Mouse (Mus musculus): ENCODE data around the gene Gm4763. TPM values are rescaled to one million over a fixed set of nuclear protein-coding genes. Genes with fewer than 3 reads are reported as not detected.
"Not testable (repeated sequence)": the region's sequence is repeated elsewhere in the genome, so short reads cannot be mapped to it uniquely, and the experiment has no call there.

The Gm4763 gene
- polyA plus RNA-seq (2015; fragmentation: Nextera tagmentation; extraction: Ambion mirVana), result not detected in 2 replicates

GRCm38 (mm10) chr7:24726808-24727207, at the start of gene Gm4763:
TSS of gene Gm4763 (minus strand) at chr7:24726908.
- H3K4me2 ChIP-seq; H3K9ac ChIP-seq; H3K9me3 ChIP-seq (replicated peaks); H3K27me3 ChIP-seq; H3K27ac ChIP-seq; H3K36me3 ChIP-seq (ENCODE audit: poor library complexity, severe bottlenecking); ATAC-seq; H3K4me3 ChIP-seq; H3K4me1 ChIP-seq: not testable (repeated sequence)
- 96% methylated on average over 11 of the region's 11 CpGs for WGBS

- Histone ChIP-seq H3K36me3 (ENCODE audit: poor library complexity, severe bottlenecking) (no peaks in the 10 kb centered on the region), H3K4me1 (no peaks in the 10 kb centered on the region), H3K9ac (no peak overlapping the region), H3K9me3 (replicated peaks) (no peaks in the 10 kb centered on the region), H3K27ac (no peak overlapping the region), H3K27me3 (no peaks in the 10 kb centered on the region), H3K4me2 (no peak overlapping the region), H3K4me3 (no peak overlapping the region)
- ATAC-seq, result no peak
- WGBS, result 71% methylated on average over 2 of the region's 2 CpGs
Observed at GRCm38 (mm10) chr7:24776145-24776544, 49.4 kb upstream of the Gm4763 start.

- no peaks in the 10 kb centered on the region for H3K9me3 ChIP-seq (replicated peaks)
- no peak overlapping the region for H3K27ac ChIP-seq
- no peak for ATAC-seq
- no peaks in the 10 kb centered on the region for H3K36me3 ChIP-seq (ENCODE audit: poor library complexity, severe bottlenecking)
- H3K9ac ChIP-seq, result no peak overlapping the region
- H3K4me2 ChIP-seq, result no peak overlapping the region
- H3K27me3 ChIP-seq, result no peaks in the 10 kb centered on the region
- no peak overlapping the region for H3K4me3 ChIP-seq
- H3K4me1 ChIP-seq, result no peaks in the 10 kb centered on the region
- WGBS, result 69% methylated on average over 3 of the region's 3 CpGs
Observed at GRCm38 (mm10) chr7:24773942-24774535, 47.3 kb upstream of the Gm4763 start.

- no peaks in the 10 kb centered on the region for H3K4me1 ChIP-seq
- H3K27me3 ChIP-seq, result no peaks in the 10 kb centered on the region; the same call in 1 of the 2 replicates
- H3K36me3 ChIP-seq (ENCODE audit: poor library complexity, severe bottlenecking), result no peaks in the 10 kb centered on the region
- H3K9me3 ChIP-seq (replicated peaks), result no peaks in the 10 kb centered on the region
- H3K27ac ChIP-seq, result no peak overlapping the region
- H3K9ac ChIP-seq, result no peak overlapping the region
- no peak for ATAC-seq
- H3K4me2 ChIP-seq, result no peak overlapping the region
- H3K4me3 ChIP-seq, result no peak overlapping the region
Observed at GRCm38 (mm10) chr7:24771361-24771760, 44.7 kb upstream of the Gm4763 start.

- Histone ChIP-seq H3K4me2 (no peak overlapping the region), H3K27me3 (no peaks in the 10 kb centered on the region; the same call in 1 of the 2 replicates), H3K36me3 (ENCODE audit: poor library complexity, severe bottlenecking) (no peaks in the 10 kb centered on the region), H3K9ac (no peak overlapping the region), H3K9me3 (replicated peaks) (no peaks in the 10 kb centered on the region), H3K27ac (no peak overlapping the region), H3K4me3 (no peak overlapping the region), H3K4me1 (no peaks in the 10 kb centered on the region)
- ATAC-seq, result no peak
- 89% methylated on average over 8 of the region's 8 CpGs for WGBS
Observed at GRCm38 (mm10) chr7:24762574-24762973, 35.9 kb upstream of the Gm4763 start.

- Histone ChIP-seq H3K9ac (no peak overlapping the region), H3K4me3 (no peak overlapping the region)
- 75% methylated on average over 6 of the region's 6 CpGs for WGBS
Observed at GRCm38 (mm10) chr7:24761161-24761560, 34.5 kb upstream of the Gm4763 start.

GRCm38 (mm10) chr7:24760211-24760610, 33.5 kb upstream of the Gm4763 start, which contains the start of gene Cd177:
TSS of gene Cd177 (minus strand) at chr7:24760311.
- H3K9ac ChIP-seq, result no peak within 1 kb of the TSS
- no peaks in the 10 kb centered on the region for H3K9me3 ChIP-seq (replicated peaks)
- H3K4me3 ChIP-seq, result no peak within 1 kb of the TSS
- H3K27ac ChIP-seq, result no peak within 1 kb of the TSS
- H3K4me2 ChIP-seq, result no peak within 1 kb of the TSS
- H3K36me3 ChIP-seq (ENCODE audit: poor library complexity, severe bottlenecking), result no peaks in the 10 kb centered on the region
- no peaks in the 10 kb centered on the region for H3K4me1 ChIP-seq
- WGBS, result 85% methylated on average over 6 of the region's 6 CpGs
- H3K27me3 ChIP-seq, result no peaks in the 10 kb centered on the region
- ATAC-seq, result no peak

More at GRCm38 (mm10) chr7:24761161-24761560, 34.5 kb upstream of the Gm4763 start:
- H3K4me2 ChIP-seq, result no peak overlapping the region
- no peaks in the 10 kb centered on the region; the same call in 1 of the 2 replicates for H3K27me3 ChIP-seq
- no peaks in the 10 kb centered on the region for H3K36me3 ChIP-seq (ENCODE audit: poor library complexity, severe bottlenecking)
- H3K27ac ChIP-seq, result no peak overlapping the region
- ATAC-seq, result no peak
- no peaks in the 10 kb centered on the region for H3K4me1 ChIP-seq
- H3K9me3 ChIP-seq (replicated peaks), result no peaks in the 10 kb centered on the region

GRCm38 (mm10) chr7:24758520-24758919, 31.8 kb upstream of the Gm4763 start:
- Histone ChIP-seq H3K27me3 (no peaks in the 10 kb centered on the region), H3K4me2 (no peak overlapping the region), H3K4me3 (no peak overlapping the region), H3K27ac (no peak overlapping the region), H3K36me3 (ENCODE audit: poor library complexity, severe bottlenecking) (no peaks in the 10 kb centered on the region), H3K9me3 (replicated peaks) (no peaks in the 10 kb centered on the region), H3K4me1 (no peaks in the 10 kb centered on the region), H3K9ac (no peak overlapping the region)
- 95% methylated on average over 1 of the region's 1 CpGs for WGBS
- ATAC-seq, result no peak

- no peak for ATAC-seq
Observed at GRCm38 (mm10) chr7:24753476-24753875, 26.8 kb upstream of the Gm4763 start.

GRCm38 (mm10) chr7:24751610-24752009, 24.9 kb upstream of the Gm4763 start:
- Histone ChIP-seq H3K4me1 (peaks cover 7% of the 10 kb centered on the region; the same call in 1 of the 2 replicates), H3K9me3 (replicated peaks) (no peaks in the 10 kb centered on the region), H3K9ac (no peak overlapping the region), H3K4me3 (no peak overlapping the region), H3K27me3 (no peaks in the 10 kb centered on the region), H3K36me3 (ENCODE audit: poor library complexity, severe bottlenecking) (no peaks in the 10 kb centered on the region), H3K27ac (no peak overlapping the region), H3K4me2 (no peak overlapping the region)
- WGBS, result 87% methylated on average over 2 of the region's 2 CpGs
- ATAC-seq, result no peak

More at GRCm38 (mm10) chr7:24753476-24753875, 26.8 kb upstream of the Gm4763 start:
- Histone ChIP-seq H3K9me3 (replicated peaks) (no peaks in the 10 kb centered on the region), H3K9ac (no peak overlapping the region), H3K4me1 (peaks cover 7% of the 10 kb centered on the region; the same call in 1 of the 2 replicates), H3K4me2 (no peak overlapping the region), H3K27me3 (no peaks in the 10 kb centered on the region), H3K27ac (no peak overlapping the region), H3K4me3 (no peak overlapping the region), H3K36me3 (ENCODE audit: poor library complexity, severe bottlenecking) (no peaks in the 10 kb centered on the region)
- WGBS, result 84% methylated on average over 5 of the region's 5 CpGs

- no peak overlapping the region for H3K4me2 ChIP-seq
- H3K9me3 ChIP-seq (replicated peaks), result no peaks in the 10 kb centered on the region
- H3K36me3 ChIP-seq (ENCODE audit: poor library complexity, severe bottlenecking), result no peaks in the 10 kb centered on the region
- H3K9ac ChIP-seq, result no peak overlapping the region
- no peak for ATAC-seq
- WGBS, result 29% methylated on average over 4 of the region's 4 CpGs
- no peak overlapping the region for H3K27ac ChIP-seq
- peaks cover 7% of the 10 kb centered on the region; the same call in 1 of the 2 replicates for H3K4me1 ChIP-seq
- no peaks in the 10 kb centered on the region for H3K27me3 ChIP-seq
- no peak overlapping the region for H3K4me3 ChIP-seq
Observed at GRCm38 (mm10) chr7:24750695-24751094, 24.0 kb upstream of the Gm4763 start.

- Histone ChIP-seq H3K4me1 (peaks cover 10% of the 10 kb centered on the region; the same call in 1 of the 2 replicates), H3K27ac (no peak overlapping the region), H3K4me3 (peak overlapping the region; percentile 9; the same call in 1 of the 2 replicates), H3K27me3 (no peaks in the 10 kb centered on the region), H3K4me2 (peak overlapping the region; percentile 47), H3K36me3 (ENCODE audit: poor library complexity, severe bottlenecking) (no peaks in the 10 kb centered on the region), H3K9ac (no peak overlapping the region), H3K9me3 (replicated peaks) (no peaks in the 10 kb centered on the region)
- WGBS, result 13% methylated on average over 17 of the region's 17 CpGs
- peak; percentile 59; the same call in 1 of the 2 replicates for ATAC-seq
Observed at GRCm38 (mm10) chr7:24735970-24736670, 9.4 kb upstream of the Gm4763 start.
